Mouse (Mus musculus): ENCODE data around the gene Megf11.

DNA sequence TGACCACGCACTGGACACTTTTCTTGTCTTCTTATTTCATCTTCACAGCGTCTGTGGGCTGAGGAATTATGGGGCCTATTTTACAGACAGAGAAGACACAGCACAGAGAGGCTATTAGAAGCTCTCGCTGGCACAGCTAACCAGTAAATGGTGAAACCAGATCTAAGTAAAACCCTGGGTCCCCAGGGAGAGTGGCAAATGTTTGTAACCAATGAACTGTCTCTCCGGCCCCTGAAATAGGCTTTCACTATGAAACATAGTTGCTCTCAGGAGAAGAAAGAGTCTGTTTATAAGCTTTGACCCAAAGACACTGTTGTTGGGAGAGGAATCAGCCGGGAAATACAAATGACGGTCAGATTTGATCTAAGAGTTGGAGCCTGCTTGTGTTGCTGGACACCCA is 162.9 kb downstream of the Megf11 start:
- TF ChIP-seq POLR2A (IDR thresholded peaks at IDR 0.05; ENCODE audit: control insufficient read depth in 1 of 2, insufficient read depth in 1 of 2, low read depth in 1 of 2, low read length in 2 of 2, poor library complexity in 1 of 2) (no peak), CTCF (IDR thresholded peaks at IDR 0.05 in 2 of 3, conservative IDR thresholded peaks at IDR 0.05 in 1 of 3; ENCODE audit: control insufficient read depth in 1 of 3, insufficient read depth in 1 of 3, low read depth in 2 of 3, low read length in 3 of 3, poor library complexity in 1 of 3, severe bottlenecking in 1 of 3) (no peak), MAX (IDR thresholded peaks at IDR 0.05; ENCODE audit: low read length) (no peak), ZC3H11A (IDR thresholded peaks at IDR 0.05; ENCODE audit: low read depth, low read length) (no peak), EP300 (IDR thresholded peaks at IDR 0.05; ENCODE audit: low read depth in 1 of 2, low read length in 2 of 2) (no peak), ZNF384 (IDR thresholded peaks at IDR 0.05; ENCODE audit: low read depth, low read length) (no peak), TCF12 (IDR thresholded peaks at IDR 0.05; ENCODE audit: low read depth, low read length) (no peak), KAT2A (conservative IDR thresholded peaks at IDR 0.05; ENCODE audit: low read depth, low read length) (no peak), NELFE (IDR thresholded peaks at IDR 0.05; ENCODE audit: low read depth, low read length) (no peak)
